In genomic region chr16:91685526-91685925, GRCm38 (mm10) we compare ENCODE assay signal across 12 mouse cellular contexts. TPM values are rescaled to one million over a fixed set of nuclear protein-coding genes. Genes with fewer than 3 reads are reported as not detected.
DNase-seq lines count a peak whose midpoint lies in the region; ATAC-seq and TF ChIP-seq lines count a peak whose summit lies in the region.
"Had no signal": no experiment of that assay in that cellular context is flagged by ENCODE, and none has a peak within 500 bp of the region (broad histone marks: within the 10 kb centered on the region; RNA-seq: fewer than 3 reads in every experiment).

No protein-coding gene starts in this region.

- no peak for ATAC-seq in lung, postnatal 0 days
- peak; percentile 85 for ATAC-seq in CD4-positive, CD25-positive, alpha-beta regulatory T cell, adult 4 months

- TF ChIP-seq POLR2A in lung, adult 2 months (IDR thresholded peaks at IDR 0.05; ENCODE audit: borderline replicate concordance, extremely low read depth, low read depth, low read length): no peak

- WGBS in lung, postnatal 0 days: 69% methylated on average over 5 of the region's 5 CpGs
- WGBS in lung, adult 2 months: 59% methylated on average over 5 of the region's 5 CpGs

- H3K4me3 ChIP-seq in lung, postnatal 0 days (ENCODE audit: low read depth, low read length): no peak overlapping the region
- no peak overlapping the region for H3K4me3 ChIP-seq in lung, adult 2 months (replicated peaks; ENCODE audit: extremely low read depth, low read depth, low read length)
- H3K4me3 ChIP-seq: lung, embryonic 15.5 days had no signal

- no peak for TF ChIP-seq EP300 in lung, postnatal 0 days (IDR thresholded peaks at IDR 0.05)

- peaks cover 8% of the 10 kb centered on the region; the same call in 1 of the 2 replicates for H3K36me3 ChIP-seq in lung, postnatal 0 days (ENCODE audit: insufficient read depth, low read length)

- peak; percentile 58 for DNase-seq in lung, postnatal 0 days (ENCODE audit: low spot score)
- no peak for DNase-seq in lung, adult 2 months
- peak; percentile 94 for DNase-seq in induced T-regulatory cell, adult 2 months (ENCODE audit: low read depth)
- peak; percentile 91 for DNase-seq in naive thymus-derived CD4-positive, alpha-beta T cell, adult 2 months (ENCODE audit: low read depth)
- DNase-seq in gastrocnemius, adult 18-20 months (ENCODE audit: low spot score): no peak
- DNase-seq in cerebellum, postnatal 25 days: no peak
- DNase-seq in cerebellum, postnatal 36 days: no peak
- DNase-seq: cerebellum, adult 9-11 months; heart, postnatal 14 days; kidney, postnatal 36 days had no signal

- H3K27me3 ChIP-seq in lung, postnatal 0 days (replicated peaks; ENCODE audit: insufficient read depth, low read length): no peaks in the 10 kb centered on the region
- H3K27me3 ChIP-seq: lung, embryonic 15.5 days had no signal

- H3K27ac ChIP-seq in lung, postnatal 0 days (ENCODE audit: low read length): no peak overlapping the region
- H3K27ac ChIP-seq: lung, embryonic 15.5 days had no signal

- H3K9me3 ChIP-seq in lung, postnatal 0 days (ENCODE audit: low read length): no peaks in the 10 kb centered on the region
- H3K9me3 ChIP-seq: lung, embryonic 15.5 days had no signal

- H3K4me2 ChIP-seq in lung, postnatal 0 days (replicated peaks; ENCODE audit: low read depth, low read length): no peak overlapping the region
- H3K4me2 ChIP-seq: lung, embryonic 15.5 days had no signal

- no peak for TF ChIP-seq CTCF in lung, postnatal 0 days (IDR thresholded peaks at IDR 0.05)
- no peak for TF ChIP-seq CTCF in lung, adult 2 months (IDR thresholded peaks at IDR 0.05; ENCODE audit: insufficient read depth, low read length)

- H3K4me1 ChIP-seq in lung, postnatal 0 days (ENCODE audit: insufficient read depth, low read depth, low read length): no peaks in the 10 kb centered on the region
- peaks cover 5% of the 10 kb centered on the region for H3K4me1 ChIP-seq in lung, adult 2 months (ENCODE audit: control insufficient read depth, insufficient read depth, low read length)

- H3K9ac ChIP-seq in lung, postnatal 0 days (replicated peaks; ENCODE audit: low read depth): no peak overlapping the region
- H3K9ac ChIP-seq: lung, embryonic 15.5 days had no signal

RNA-seq across cellular contexts. Expression of gene Donson, which starts 3.0 kb away (rescaled TPM):
- polyA plus RNA-seq in lung, postnatal 0 days (2015; fragmentation: Nextera tagmentation; extraction: Ambion mirVana): 6.0 and 8.0 TPM in 2 replicates
- polyA plus RNA-seq in lung, adult 2 months (2012; rRNA removed): 5.5 and 6.6 TPM in 2 replicates
- 10 to 100 TPM; 13.4 to 31.8 TPM for polyA plus RNA-seq in CD4-positive, CD25-positive, alpha-beta regulatory T cell, adult 4 months (2017; shearing (Covaris generic))
- 1 to 10 TPM; 1.1 TPM for total RNA-seq in gastrocnemius, adult 18-20 months (2021)

RNA-seq across cellular contexts. Expression of gene Son, which starts 38.2 kb away (rescaled TPM):
- polyA plus RNA-seq in lung, postnatal 0 days (2015; fragmentation: Nextera tagmentation; extraction: Ambion mirVana): 132 and 143 TPM in 2 replicates
- 144 and 200 TPM in 2 replicates for polyA plus RNA-seq in lung, adult 2 months (2012; rRNA removed)
- polyA plus RNA-seq in CD4-positive, CD25-positive, alpha-beta regulatory T cell, adult 4 months (2017; shearing (Covaris generic)): 100 to 1,000 TPM; 153 to 230 TPM
- 10 to 100 TPM; 92.4 to 97.4 TPM for total RNA-seq in gastrocnemius, adult 18-20 months (2021)

RNA-seq across cellular contexts. Expression of gene Gart, which starts 38.8 kb away (rescaled TPM):
- 27.3 and 30.9 TPM in 2 replicates for polyA plus RNA-seq in lung, postnatal 0 days (2015; fragmentation: Nextera tagmentation; extraction: Ambion mirVana)
- polyA plus RNA-seq in lung, adult 2 months (2012; rRNA removed): 19.1 and 29.5 TPM in 2 replicates
- 10 to 100 TPM; 60.1 to 96.6 TPM for polyA plus RNA-seq in CD4-positive, CD25-positive, alpha-beta regulatory T cell, adult 4 months (2017; shearing (Covaris generic))
- 10 to 100 TPM; 60.8 to 64.6 TPM for total RNA-seq in gastrocnemius, adult 18-20 months (2021)

RNA-seq across cellular contexts. Expression of gene Cryzl1, which starts 43.2 kb away (rescaled TPM):
- 59.3 and 64.8 TPM in 2 replicates for polyA plus RNA-seq in lung, postnatal 0 days (2015; fragmentation: Nextera tagmentation; extraction: Ambion mirVana)
- polyA plus RNA-seq in lung, adult 2 months (2012; rRNA removed): 22.3 and 29.8 TPM in 2 replicates
- polyA plus RNA-seq in CD4-positive, CD25-positive, alpha-beta regulatory T cell, adult 4 months (2017; shearing (Covaris generic)): 10 to 100 TPM; 65.7 to 82.1 TPM
- total RNA-seq in gastrocnemius, adult 18-20 months (2021): 10 to 100 TPM; 11.4 to 15.6 TPM

RNA-seq across cellular contexts. Expression of gene Itsn1, which starts 43.6 kb away (rescaled TPM):
- 9.7 and 12.1 TPM in 2 replicates for polyA plus RNA-seq in lung, postnatal 0 days (2015; fragmentation: Nextera tagmentation; extraction: Ambion mirVana)
- 18.4 and 43.7 TPM in 2 replicates for polyA plus RNA-seq in lung, adult 2 months (2012; rRNA removed)
- polyA plus RNA-seq in CD4-positive, CD25-positive, alpha-beta regulatory T cell, adult 4 months (2017; shearing (Covaris generic)): 1 to 10 TPM; 2.1 to 2.4 TPM
- 10 to 100 TPM; 62.8 to 63.5 TPM for total RNA-seq in gastrocnemius, adult 18-20 months (2021)

Comparison
In these comparisons a context has a peak if more than half of its experiments do, and no peak if none do; other contexts are left out.
1. DNase-seq: peak in lung, postnatal 0 days (single experiment), induced T-regulatory cell, adult 2 months (single experiment) and naive thymus-derived CD4-positive, alpha-beta T cell, adult 2 months (single experiment); none in lung, adult 2 months (single experiment), gastrocnemius, adult 18-20 months (single experiment), cerebellum, postnatal 25 days (0 of 2) and cerebellum, postnatal 36 days (0 of 2).